Mouse (Mus musculus) neural tube, embryonic 12.5 days (tissue): Measurements from ENCODE around the gene Vmn2r89. TPM values are rescaled to one million over a fixed set of nuclear protein-coding genes. Genes with fewer than 3 reads are reported as not detected.

Experiments
- ATAC-seq: fragments of 200-750 bp; cut with Nextera tagmentation; 2 replicates; pipeline ENCODE4 v1.8.0; 2017; ENCODE audit warnings: low read depth, mild to moderate bottlenecking, moderate TSS enrichment, moderate library complexity; ENCODE audit not compliant: low FRiP score
- H3K27ac ChIP-seq: fragments of 300-500 bp; sonication (generic); 2 replicates; pipeline ENCODE4 v1.5.1; 2016
- H3K27me3 ChIP-seq: fragments of 300-500 bp; sonication (generic); replicated peaks from 2 replicates; pipeline ENCODE4 v1.6.1; 2016; ENCODE audit warnings: mild to moderate bottlenecking
- H3K36me3 ChIP-seq: fragments of 300-500 bp; sonication (generic); 2 replicates; pipeline ENCODE4 v1.6.1; 2016; ENCODE audit warnings: mild to moderate bottlenecking
- H3K4me1 ChIP-seq: fragments of 300-500 bp; sonication (generic); 2 replicates; pipeline ENCODE4 v1.6.1; 2016
- H3K4me2 ChIP-seq: fragments of 300-500 bp; sonication (generic); replicated peaks from 2 replicates; pipeline ENCODE4 v1.6.1; 2016; ENCODE audit warnings: mild to moderate bottlenecking
- H3K4me3 ChIP-seq: fragments of 300-500 bp; sonication (generic); 2 replicates; pipeline ENCODE4 v1.5.1; 2016
- H3K9ac ChIP-seq: fragments of 300-500 bp; sonication (generic); 2 replicates; pipeline ENCODE4 v1.6.1; 2016; ENCODE audit warnings: mild to moderate bottlenecking
- H3K9me3 ChIP-seq: fragments of 300-500 bp; sonication (generic); 2 replicates; pipeline ENCODE4 v1.6.1; 2016; ENCODE audit warnings: mild to moderate bottlenecking
- WGBS: fragments of 180-500 bp; shearing (Covaris S2); methylation state at CpG from one replicate; pipeline ENCODE4 v1.1.7; 2016; 5-methylcytosine and 5-hydroxymethylcytosine counted together
- polyA plus RNA-seq: library from polyadenylated mRNA; unstranded; fragments of >200 nt; fragmentation: Nextera tagmentation; extraction: Ambion mirVana; gene quantifications from 2 replicates; pipeline ENCODE4 v1.2.1, GENCODE M21; 2016

Gene Vmn2r89
- polyA plus RNA-seq, 1 experiment from 2014 or later: not detected

GRCm38 (mm10) chr14:51495781-51496180, 44.1 kb downstream of the Vmn2r89 start:
- Histone ChIP-seq H3K4me2 (no peak overlapping the region), H3K27me3 (no peaks in the 10 kb centered on the region), H3K4me3 (no peak overlapping the region), H3K9ac (no peak overlapping the region), H3K36me3 (no peaks in the 10 kb centered on the region), H3K9me3 (no peaks in the 10 kb centered on the region), H3K27ac (no peak overlapping the region), H3K4me1 (no peaks in the 10 kb centered on the region)
- WGBS: 94% methylated on average over 2 of the region's 2 CpGs
- ATAC-seq: no peak

- no peak for ATAC-seq
- Histone ChIP-seq H3K4me2 (no peak overlapping the region), H3K27ac (no peak overlapping the region), H3K4me1 (no peaks in the 10 kb centered on the region), H3K9ac (no peak overlapping the region), H3K4me3 (no peak overlapping the region), H3K27me3 (no peaks in the 10 kb centered on the region), H3K9me3 (no peaks in the 10 kb centered on the region), H3K36me3 (no peaks in the 10 kb centered on the region)
- WGBS: 97% methylated on average over 1 of the region's 1 CpGs
These were observed 45.3 kb downstream of the Vmn2r89 start for GRCm38 (mm10) chr14:51496955-51497354.

- ATAC-seq: no peak
- Histone ChIP-seq H3K4me1 (no peaks in the 10 kb centered on the region), H3K9ac (no peak overlapping the region), H3K27ac (no peak overlapping the region), H3K36me3 (no peaks in the 10 kb centered on the region), H3K27me3 (no peaks in the 10 kb centered on the region), H3K4me2 (no peak overlapping the region), H3K4me3 (no peak overlapping the region), H3K9me3 (no peaks in the 10 kb centered on the region)
- WGBS: 88% methylated on average over 2 of the region's 2 CpGs
These were observed 46.3 kb downstream of the Vmn2r89 start for GRCm38 (mm10) chr14:51497958-51498357.

- no peak for ATAC-seq
- H3K4me1 ChIP-seq: no peaks in the 10 kb centered on the region
- H3K9me3 ChIP-seq: no peaks in the 10 kb centered on the region
- H3K9ac ChIP-seq: no peak overlapping the region
- H3K27ac ChIP-seq: no peak overlapping the region
- H3K36me3 ChIP-seq: no peaks in the 10 kb centered on the region
- H3K4me2 ChIP-seq: no peak overlapping the region
- H3K27me3 ChIP-seq: no peaks in the 10 kb centered on the region
- WGBS: 90% methylated on average over 2 of the region's 2 CpGs
- H3K4me3 ChIP-seq: no peak overlapping the region
These were observed 48.1 kb downstream of the Vmn2r89 start for GRCm38 (mm10) chr14:51499707-51500275.

- ATAC-seq: no peak
- no peaks in the 10 kb centered on the region for H3K27me3 ChIP-seq
- H3K4me2 ChIP-seq: no peak overlapping the region
- no peak overlapping the region for H3K27ac ChIP-seq
- no peak overlapping the region for H3K9ac ChIP-seq
- H3K9me3 ChIP-seq: no peaks in the 10 kb centered on the region
- no peaks in the 10 kb centered on the region for H3K4me1 ChIP-seq
- H3K4me3 ChIP-seq: no peak overlapping the region
- H3K36me3 ChIP-seq: no peaks in the 10 kb centered on the region
- 92% methylated on average over 4 of the region's 4 CpGs for WGBS
These were observed 48.8 kb downstream of the Vmn2r89 start for GRCm38 (mm10) chr14:51500461-51500860.

GRCm38 (mm10) chr14:51507416-51507815, 55.8 kb downstream of the Vmn2r89 start:
- Histone ChIP-seq H3K4me2 (no peak overlapping the region), H3K9me3 (no peaks in the 10 kb centered on the region), H3K27me3 (no peaks in the 10 kb centered on the region), H3K36me3 (no peaks in the 10 kb centered on the region), H3K9ac (no peak overlapping the region), H3K4me3 (no peak overlapping the region), H3K27ac (no peak overlapping the region), H3K4me1 (no peaks in the 10 kb centered on the region)
- WGBS: 94% methylated on average over 8 of the region's 8 CpGs
- no peak for ATAC-seq

Other genes with a start within 250 kb of the Vmn2r89 start
- not detected in 2 replicates for gene Ear14, start 248.5 kb upstream of the Vmn2r89 start, polyA plus RNA-seq
- gene Rnase2a, start 195.7 kb upstream of the Vmn2r89 start, polyA plus RNA-seq: not detected in 2 replicates
- gene Gm7247, start 90.1 kb upstream of the Vmn2r89 start, polyA plus RNA-seq: not detected in 2 replicates
- not detected in 2 replicates for gene Vmn2r88, start 41.0 kb upstream of the Vmn2r89 start, polyA plus RNA-seq
- gene Gm5622, start 100.9 kb downstream of the Vmn2r89 start, polyA plus RNA-seq: not detected in 2 replicates
- not detected in 2 replicates for gene Gm17175, start 122.2 kb downstream of the Vmn2r89 start, polyA plus RNA-seq
- not detected in 2 replicates for gene Gm17174, start 140.3 kb downstream of the Vmn2r89 start, polyA plus RNA-seq
- gene Gm17078, start 159.5 kb downstream of the Vmn2r89 start, polyA plus RNA-seq: not detected in 2 replicates
- not detected in 2 replicates for gene Gm4181, start 183.8 kb downstream of the Vmn2r89 start, polyA plus RNA-seq
- not detected in 2 replicates for gene Gm17079, start 243.6 kb downstream of the Vmn2r89 start, polyA plus RNA-seq